Mouse (Mus musculus): ENCODE measurements around the gene Sel1l3.

GRCm38 (mm10) chr5:53213711-53214352, at the start of gene Sel1l3:
- TF ChIP-seq EP300 (IDR thresholded peaks at IDR 0.05; ENCODE audit: insufficient read depth, low read depth, low read length) (no peak), CTCF (IDR thresholded peaks at IDR 0.05) (no peak), POLR2A (IDR thresholded peaks at IDR 0.05; ENCODE audit: insufficient read depth, low read depth, low read length) (no peak)
